Mouse (Mus musculus): ENCODE data around the gene Exosc8. TPM values are rescaled to one million over a fixed set of nuclear protein-coding genes. Genes with fewer than 3 reads are reported as not detected.
"Not testable (repeated sequence)": the region's sequence is repeated elsewhere in the genome, so short reads cannot be mapped to it uniquely, and the experiment has no call there.

Exosc8 gene
- 10 to 100 TPM; 60.4 to 63.4 TPM for total RNA-seq (2021)
- long read RNA-seq, experiment 1, transcript Exosc8-201 (11 exons, 1,300 nt): major isoform, 10 of 22 reads
- long read RNA-seq, experiment 1, partial matches to known transcripts: 5 of 22 reads
- long read RNA-seq, experiment 1, other reads (novel, unspliced or antisense): 7 of 22 reads
- long read RNA-seq, experiment 2, transcript Exosc8-201 (11 exons, 1,300 nt): major isoform, 14 of 28 reads
- long read RNA-seq, experiment 2, partial matches to known transcripts: 5 of 28 reads
- long read RNA-seq, experiment 2, other reads (novel, unspliced or antisense): 8 of 28 reads

- peak; percentile 92 to 98 for DNase-seq (ENCODE audit: low spot score in 2 of 2)
These were observed at the start of gene Exosc8, which contains the start of gene Alg5 for GRCm38 (mm10) chr3:54735247-54736046. Gene Exosc8, minus strand, starts transcription at chr3:54735393. Gene Alg5, plus strand, starts transcription at chr3:54735539.

- no peak for DNase-seq (ENCODE audit: low spot score in 2 of 2)
These were observed 40.9 kb upstream of the Exosc8 start for GRCm38 (mm10) chr3:54775989-54776631.

- no peak for DNase-seq (ENCODE audit: low spot score in 2 of 2)
These were observed 38.4 kb upstream of the Exosc8 start for GRCm38 (mm10) chr3:54773613-54774012.

GRCm38 (mm10) chr3:54769349-54770275, 34.4 kb upstream of the Exosc8 start:
- no peak for DNase-seq (ENCODE audit: low spot score in 2 of 2)

- no peak for DNase-seq (ENCODE audit: low spot score in 2 of 2)
These were observed 33.4 kb upstream of the Exosc8 start for GRCm38 (mm10) chr3:54768592-54768991.

- DNase-seq (ENCODE audit: low spot score in 2 of 2): no peak
These were observed 31.6 kb upstream of the Exosc8 start for GRCm38 (mm10) chr3:54766811-54767210.

GRCm38 (mm10) chr3:54766034-54766433, 30.8 kb upstream of the Exosc8 start:
- no peak for DNase-seq (ENCODE audit: low spot score in 2 of 2)

GRCm38 (mm10) chr3:54765521-54765920, 30.3 kb upstream of the Exosc8 start:
- DNase-seq (ENCODE audit: low spot score in 2 of 2): not testable (repeated sequence)

GRCm38 (mm10) chr3:54764418-54764817, 29.2 kb upstream of the Exosc8 start:
- no peak for DNase-seq (ENCODE audit: low spot score in 2 of 2)

GRCm38 (mm10) chr3:54761258-54761657, 26.1 kb upstream of the Exosc8 start:
- DNase-seq (ENCODE audit: low spot score in 2 of 2): no peak

- no peak for DNase-seq (ENCODE audit: low spot score in 2 of 2)
These were observed 25.3 kb upstream of the Exosc8 start for GRCm38 (mm10) chr3:54760321-54761115.

GRCm38 (mm10) chr3:54759211-54759610, 24.0 kb upstream of the Exosc8 start:
- DNase-seq (ENCODE audit: low spot score in 2 of 2): no peak

- DNase-seq (ENCODE audit: low spot score in 2 of 2): no peak
These were observed 22.3 kb upstream of the Exosc8 start for GRCm38 (mm10) chr3:54757446-54757845.

- no peak for DNase-seq (ENCODE audit: low spot score in 2 of 2)
These were observed 20.9 kb upstream of the Exosc8 start for GRCm38 (mm10) chr3:54756058-54756457.

- DNase-seq (ENCODE audit: low spot score in 2 of 2): peak; percentile 56 to 62
These were observed 20.2 kb upstream of the Exosc8 start, which contains the start of gene Smad9 for GRCm38 (mm10) chr3:54755145-54756041. Gene Smad9, plus strand, starts transcription at chr3:54755582.

GRCm38 (mm10) chr3:54753411-54753810, 18.2 kb upstream of the Exosc8 start:
- DNase-seq (ENCODE audit: low spot score in 2 of 2): no peak

GRCm38 (mm10) chr3:54745799-54746198, 10.6 kb upstream of the Exosc8 start:
- no peak for DNase-seq (ENCODE audit: low spot score in 2 of 2)

- DNase-seq (ENCODE audit: low spot score in 2 of 2): no peak
These were observed 6.8 kb upstream of the Exosc8 start for GRCm38 (mm10) chr3:54741965-54742364.

GRCm38 (mm10) chr3:54737317-54737716, 2.1 kb upstream of the Exosc8 start:
- no peak for DNase-seq (ENCODE audit: low spot score in 2 of 2)

Measured in adrenal gland, postnatal 4 days (tissue).